Mouse (Mus musculus): ENCODE measurements at regions not wholly inside any gene's neighbourhood (a gene's known extent, or its start where the extent isn't known, plus 50 kb on each side); places are given as distances from the start of the nearest gene placed in this dataset.

DNA sequence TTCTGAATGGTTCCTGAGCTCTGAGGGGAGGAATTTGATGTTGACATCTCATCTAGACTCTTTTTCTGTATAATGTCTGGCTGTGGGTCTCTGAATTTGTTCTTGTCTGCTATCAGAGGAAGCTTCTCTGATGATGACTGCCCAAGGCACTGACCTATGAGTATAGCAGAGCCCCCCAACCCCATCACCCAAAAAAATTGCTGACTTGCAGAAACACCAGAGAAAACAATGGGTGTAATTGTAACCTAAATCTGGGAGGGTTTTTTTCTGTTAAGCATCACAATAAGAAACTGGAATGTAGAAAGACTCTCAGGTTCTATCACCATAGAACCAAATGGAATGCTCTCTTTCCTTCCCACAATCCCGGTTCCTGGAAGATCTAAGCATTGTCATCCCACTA is 50.2 kb upstream of the Phf3 start:
- CTCF ChIA-PET, result no interaction called here
- POLR2A ChIA-PET, result interaction anchor here in 1 of 4 experiments (1.2 kb wide), 1 partner anchor 13 kb away, joined by 3 read pairs; no protein-coding TSS in a partner anchor
